Mouse (Mus musculus) spleen, adult 2 months (tissue): ENCODE measurements around the gene Hes6. TPM values are rescaled to one million over a fixed set of nuclear protein-coding genes. Genes with fewer than 3 reads are reported as not detected.
A peak's percentile ranks its signal among the peaks of the same experiment; 100 is the strongest.

Source experiments
- DNase-seq, 2 experiments: peaks; one replicate each; pipeline versions ENCODE4 v3.0.0 to v3.0.0-alpha.2; 2012 to 2021; ENCODE audit warnings: low spot score in 2 of 2, low read depth in 1 of 2
- H3K27ac ChIP-seq: fragments of 200-500 bp; 2 replicates; pipeline ENCODE4 v1.5.1; 2012; ENCODE audit warnings: low read length, inconsistent platforms; ENCODE audit not compliant: insufficient read depth
- H3K27me3 ChIP-seq: fragments of 200-500 bp; 2 replicates; pipeline ENCODE4 v1.6.1; 2012; ENCODE audit warnings: mild to moderate bottlenecking, moderate library complexity, low read length, inconsistent platforms; ENCODE audit not compliant: control insufficient read depth, insufficient read depth
- H3K36me3 ChIP-seq: fragments of 200-500 bp; 2 replicates; pipeline ENCODE4 v1.6.1; 2012; ENCODE audit warnings: mild to moderate bottlenecking, low read length, inconsistent platforms; ENCODE audit not compliant: control insufficient read depth, insufficient read depth
- H3K4me1 ChIP-seq: fragments of 200-500 bp; 2 replicates; pipeline ENCODE4 v1.6.1; 2011; ENCODE audit warnings: inconsistent platforms; ENCODE audit not compliant: control insufficient read depth, insufficient read depth, insufficient read length
- H3K4me3 ChIP-seq: fragments of 200-500 bp; 2 replicates; pipeline ENCODE4 v1.5.1; 2011; ENCODE audit warnings: mild to moderate bottlenecking, inconsistent platforms; ENCODE audit not compliant: insufficient read depth, insufficient read length; ENCODE audit errors: extremely low read depth
- CTCF ChIP-seq: fragments of 200-500 bp; IDR thresholded peaks from 2 replicates; pipeline ENCODE4 v1.5.1; 2011; ENCODE audit warnings: mild to moderate bottlenecking, inconsistent platforms; ENCODE audit not compliant: insufficient read depth, insufficient read length, insufficient replicate concordance; ENCODE audit errors: extremely low read depth
- POLR2A ChIP-seq: fragments of 200-500 bp; IDR thresholded peaks from 2 replicates; pipeline ENCODE4 v1.6.1; 2011; ENCODE audit warnings: low read depth, low read length, inconsistent platforms
- WGBS: fragments of 180-500 bp; shearing (Covaris S2); methylation state at CpG from one replicate; pipeline ENCODE4 v1.1.7; 2018; 5-methylcytosine and 5-hydroxymethylcytosine counted together
- polyA plus RNA-seq: library from polyadenylated mRNA; depleted of rRNA; stranded (reverse); fragments of >200 nt; gene quantifications from 2 replicates; pipeline ENCODE4 v1.2.3, GENCODE M21; 2012

Hes6 gene
- polyA plus RNA-seq, 1 experiment: 59.9 TPM

GRCm38 (mm10) chr1:91457116-91457515 is 43.3 kb upstream of the Hes6 start:
- Histone ChIP-seq H3K36me3 (no peaks in the 10 kb centered on the region), H3K27me3 (no peaks in the 10 kb centered on the region), H3K4me1 (peaks cover 6% of the 10 kb centered on the region; the same call in 1 of the 2 replicates), H3K4me3 (no peak overlapping the region), H3K27ac (no peak overlapping the region)
- no peak for DNase-seq
- WGBS: 93% methylated on average over 4 of the region's 4 CpGs
- TF ChIP-seq POLR2A (no peak), CTCF (no peak)

GRCm38 (mm10) chr1:91456301-91456801 is 42.5 kb upstream of the Hes6 start:
- Histone ChIP-seq H3K4me3 (no peak overlapping the region), H3K27ac (0 out of 2 replicates have a peak overlapping the region, but pooled peaks have one; percentile 10), H3K4me1 (peaks cover 6% of the 10 kb centered on the region; the same call in 1 of the 2 replicates), H3K27me3 (no peaks in the 10 kb centered on the region), H3K36me3 (no peaks in the 10 kb centered on the region)
- TF ChIP-seq CTCF (no peak), POLR2A (no peak)
- 33% methylated on average over 11 of the region's 11 CpGs for WGBS
- DNase-seq: no peak

GRCm38 (mm10) chr1:91455661-91456161 is 41.9 kb upstream of the Hes6 start:
- Histone ChIP-seq H3K4me3 (no peak overlapping the region), H3K4me1 (peaks cover 6% of the 10 kb centered on the region; the same call in 1 of the 2 replicates), H3K27ac (0 out of 2 replicates have a peak overlapping the region, but pooled peaks have one; percentile 10), H3K27me3 (no peaks in the 10 kb centered on the region), H3K36me3 (no peaks in the 10 kb centered on the region)
- peak in 1 of 2 experiments; percentile 17 for DNase-seq
- 89% methylated on average over 7 of the region's 7 CpGs for WGBS
- no peak for TF ChIP-seq CTCF
- no peak for TF ChIP-seq POLR2A

- Histone ChIP-seq H3K36me3 (no peaks in the 10 kb centered on the region), H3K27me3 (no peaks in the 10 kb centered on the region), H3K27ac (no peak overlapping the region), H3K4me3 (no peak overlapping the region), H3K4me1 (peaks cover 3% of the 10 kb centered on the region; the same call in 1 of the 2 replicates)
- 87% methylated on average over 3 of the region's 3 CpGs for WGBS
- DNase-seq: no peak
- no peak for TF ChIP-seq POLR2A
- TF ChIP-seq CTCF: no peak
These were observed 41.1 kb upstream of the Hes6 start for GRCm38 (mm10) chr1:91454927-91455326.

GRCm38 (mm10) chr1:91454366-91454765 is 40.5 kb upstream of the Hes6 start:
- Histone ChIP-seq H3K27me3 (no peaks in the 10 kb centered on the region), H3K4me1 (no peaks in the 10 kb centered on the region; the same call in 1 of the 2 replicates), H3K27ac (no peak overlapping the region), H3K36me3 (peaks cover under 1% of the 10 kb centered on the region; the same call in 1 of the 2 replicates), H3K4me3 (no peak overlapping the region)
- WGBS: 84% methylated on average over 3 of the region's 3 CpGs
- no peak for DNase-seq
- no peak for TF ChIP-seq POLR2A
- TF ChIP-seq CTCF: no peak

- H3K4me1 ChIP-seq: no peaks in the 10 kb centered on the region; the same call in 1 of the 2 replicates
- DNase-seq: no peak
- 85% methylated on average over 9 of the region's 9 CpGs for WGBS
- H3K4me3 ChIP-seq: no peak overlapping the region
- H3K27ac ChIP-seq: no peak overlapping the region
- no peaks in the 10 kb centered on the region for H3K27me3 ChIP-seq
- peaks cover 1% of the 10 kb centered on the region for H3K36me3 ChIP-seq
- TF ChIP-seq CTCF (no peak), POLR2A (no peak)
These were observed 40.1 kb upstream of the Hes6 start for GRCm38 (mm10) chr1:91453932-91454331.

GRCm38 (mm10) chr1:91451547-91452084 is 37.8 kb upstream of the Hes6 start:
- Histone ChIP-seq H3K36me3 (peaks cover 7% of the 10 kb centered on the region), H3K27ac (no peak overlapping the region), H3K27me3 (no peaks in the 10 kb centered on the region), H3K4me1 (no peaks in the 10 kb centered on the region; the same call in 1 of the 2 replicates), H3K4me3 (no peak overlapping the region)
- TF ChIP-seq POLR2A (no peak), CTCF (no peak)
- 51% methylated on average over 5 of the region's 5 CpGs for WGBS
- no peak for DNase-seq
